Mouse (Mus musculus): ENCODE results near the gene Sec61b. TPM values are rescaled to one million over a fixed set of nuclear protein-coding genes. Genes with fewer than 3 reads are reported as not detected.

The Sec61b gene
- polyA plus RNA-seq, 1 experiment, result 163 TPM

DNA sequence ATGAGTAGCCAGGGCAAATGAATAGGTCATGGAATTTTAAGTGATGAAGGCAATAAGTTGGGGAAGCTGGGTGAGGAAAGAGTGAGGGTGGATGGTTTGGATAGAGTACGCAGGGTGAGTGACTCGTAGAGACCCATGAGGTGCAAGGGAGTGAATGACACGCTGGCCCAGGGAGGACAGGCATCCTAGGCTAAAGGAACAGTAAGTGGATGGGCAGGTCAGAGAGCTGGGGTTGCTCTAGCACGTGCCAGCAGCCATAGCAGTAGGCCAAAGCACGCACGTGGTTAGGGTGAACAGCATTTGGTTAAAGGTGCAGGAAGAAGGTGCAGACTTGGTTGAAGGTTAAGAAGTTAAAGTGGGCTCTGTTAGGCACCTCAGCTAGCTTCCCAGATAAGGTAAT lies 3.1 kb downstream of the Sec61b start:
- Histone ChIP-seq H3K27ac (ENCODE audit: insufficient read depth, low read length) (no peak overlapping the region), H3K4me3 (ENCODE audit: low read depth, low read length) (no peak overlapping the region), H3K36me3 (ENCODE audit: control insufficient read depth, insufficient read depth, low read length, poor library complexity, severe bottlenecking) (no peaks in the 10 kb centered on the region), H3K4me1 (ENCODE audit: control insufficient read depth, insufficient read depth, low read length) (no peaks in the 10 kb centered on the region), H3K9me3 (replicated peaks; ENCODE audit: control insufficient read depth, insufficient read depth, low read length, poor library complexity, severe bottlenecking) (no peaks in the 10 kb centered on the region), H3K27me3 (ENCODE audit: control insufficient read depth, insufficient read depth, low read length, poor library complexity, severe bottlenecking) (no peaks in the 10 kb centered on the region), H3K9ac (ENCODE audit: low read depth, poor library complexity, severe bottlenecking) (no peak overlapping the region)
- TF ChIP-seq EP300 (IDR thresholded peaks at IDR 0.05; ENCODE audit: insufficient read depth, low read depth, low read length), result no peak
- no peak for TF ChIP-seq CTCF (IDR thresholded peaks at IDR 0.05; ENCODE audit: low read depth, low read length)
- TF ChIP-seq POLR2A (IDR thresholded peaks at IDR 0.05; ENCODE audit: insufficient read depth, low read length), result no peak

DNA sequence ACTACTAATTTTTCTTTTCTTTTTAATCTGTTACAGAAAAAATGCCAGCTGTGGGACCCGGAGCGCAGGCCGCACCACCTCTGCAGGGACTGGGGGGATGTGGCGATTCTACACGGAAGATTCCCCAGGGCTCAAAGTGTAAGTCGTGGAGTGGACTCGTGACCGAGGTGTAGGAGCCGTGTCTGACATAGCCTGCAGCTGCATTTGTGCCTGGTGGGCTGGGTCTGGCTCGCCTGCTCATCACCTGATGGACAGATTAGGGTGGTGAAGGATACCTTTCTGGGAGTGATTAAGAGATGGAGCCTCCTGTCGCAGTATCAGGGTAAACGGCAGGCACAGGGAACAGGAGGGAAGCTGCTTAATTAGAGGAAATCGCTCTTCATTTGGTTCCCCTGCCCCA lies 5.6 kb downstream of the Sec61b start:
- H3K9me3 ChIP-seq (replicated peaks; ENCODE audit: control insufficient read depth, insufficient read depth, low read length, poor library complexity, severe bottlenecking), result no peaks in the 10 kb centered on the region
- no peak overlapping the region for H3K27ac ChIP-seq (ENCODE audit: insufficient read depth, low read length)
- no peaks in the 10 kb centered on the region for H3K4me1 ChIP-seq (ENCODE audit: control insufficient read depth, insufficient read depth, low read length)
- TF ChIP-seq EP300 (IDR thresholded peaks at IDR 0.05; ENCODE audit: insufficient read depth, low read depth, low read length), result no peak
- TF ChIP-seq POLR2A (IDR thresholded peaks at IDR 0.05; ENCODE audit: insufficient read depth, low read length), result no peak
- H3K4me3 ChIP-seq (ENCODE audit: low read depth, low read length), result no peak overlapping the region
- H3K27me3 ChIP-seq (ENCODE audit: control insufficient read depth, insufficient read depth, low read length, poor library complexity, severe bottlenecking), result no peaks in the 10 kb centered on the region
- H3K9ac ChIP-seq (ENCODE audit: low read depth, poor library complexity, severe bottlenecking), result no peak overlapping the region
- no peaks in the 10 kb centered on the region; the same call in 1 of the 2 replicates for H3K36me3 ChIP-seq (ENCODE audit: control insufficient read depth, insufficient read depth, low read length, poor library complexity, severe bottlenecking)

DNA sequence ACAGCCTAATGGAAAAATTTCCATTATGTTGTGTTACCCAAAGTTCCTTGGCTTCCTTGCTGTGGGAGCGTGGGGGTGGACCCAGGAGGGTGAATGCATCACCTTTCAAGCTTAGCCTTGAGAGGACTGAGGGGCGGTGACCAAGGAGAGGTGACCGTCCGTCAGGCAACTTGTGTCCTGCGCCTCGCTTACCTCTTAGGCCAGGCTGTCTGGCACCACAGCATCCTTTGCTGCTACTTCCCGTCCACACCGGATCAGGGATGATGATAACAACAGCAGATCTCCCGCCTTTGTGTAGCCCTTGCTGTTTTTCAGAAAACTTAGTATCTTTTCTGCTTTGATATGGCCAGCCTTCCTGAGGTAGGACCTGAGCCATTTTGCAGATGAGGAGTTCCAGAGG lies 6.1 kb downstream of the Sec61b start:
- no peaks in the 10 kb centered on the region for H3K4me1 ChIP-seq (ENCODE audit: control insufficient read depth, insufficient read depth, low read length)
- TF ChIP-seq CTCF (IDR thresholded peaks at IDR 0.05; ENCODE audit: low read depth, low read length), result no peak
- TF ChIP-seq EP300 (IDR thresholded peaks at IDR 0.05; ENCODE audit: insufficient read depth, low read depth, low read length), result no peak
- TF ChIP-seq POLR2A (IDR thresholded peaks at IDR 0.05; ENCODE audit: insufficient read depth, low read length), result no peak
- no peaks in the 10 kb centered on the region for H3K9me3 ChIP-seq (replicated peaks; ENCODE audit: control insufficient read depth, insufficient read depth, low read length, poor library complexity, severe bottlenecking)
- no peak overlapping the region for H3K4me3 ChIP-seq (ENCODE audit: low read depth, low read length)
- H3K27ac ChIP-seq (ENCODE audit: insufficient read depth, low read length), result no peak overlapping the region
- H3K9ac ChIP-seq (ENCODE audit: low read depth, poor library complexity, severe bottlenecking), result no peak overlapping the region
- no peaks in the 10 kb centered on the region; the same call in 1 of the 2 replicates for H3K36me3 ChIP-seq (ENCODE audit: control insufficient read depth, insufficient read depth, low read length, poor library complexity, severe bottlenecking)
- H3K27me3 ChIP-seq (ENCODE audit: control insufficient read depth, insufficient read depth, low read length, poor library complexity, severe bottlenecking), result no peaks in the 10 kb centered on the region

DNA sequence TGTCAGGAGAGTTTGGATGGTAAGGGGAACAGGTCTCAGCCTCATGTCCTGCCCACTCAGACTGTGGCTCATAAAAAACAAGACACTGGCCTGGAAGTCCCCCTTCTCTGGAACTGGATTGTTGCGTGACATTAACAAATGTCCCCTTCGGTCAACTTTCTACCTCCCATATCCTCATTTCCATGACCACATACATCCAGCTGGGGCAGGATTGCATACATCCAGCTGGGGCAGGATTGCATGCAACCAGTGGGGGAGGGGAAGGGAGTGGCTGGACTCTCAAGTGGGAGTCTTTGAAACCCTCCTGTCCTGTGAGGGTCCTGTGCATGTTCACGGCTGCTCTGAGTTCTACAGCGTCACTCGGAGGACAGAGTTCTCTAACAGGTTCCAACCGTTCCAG lies 16.8 kb downstream of the Sec61b start:
- H3K9me3 ChIP-seq (replicated peaks; ENCODE audit: control insufficient read depth, insufficient read depth, low read length, poor library complexity, severe bottlenecking), result no peaks in the 10 kb centered on the region
- no peaks in the 10 kb centered on the region for H3K4me1 ChIP-seq (ENCODE audit: control insufficient read depth, insufficient read depth, low read length)
- H3K27me3 ChIP-seq (ENCODE audit: control insufficient read depth, insufficient read depth, low read length, poor library complexity, severe bottlenecking), result no peaks in the 10 kb centered on the region
- no peak overlapping the region for H3K9ac ChIP-seq (ENCODE audit: low read depth, poor library complexity, severe bottlenecking)
- H3K36me3 ChIP-seq (ENCODE audit: control insufficient read depth, insufficient read depth, low read length, poor library complexity, severe bottlenecking), result no peaks in the 10 kb centered on the region
- H3K4me3 ChIP-seq (ENCODE audit: low read depth, low read length), result no peak overlapping the region
- no peak overlapping the region for H3K27ac ChIP-seq (ENCODE audit: insufficient read depth, low read length)
- TF ChIP-seq CTCF (IDR thresholded peaks at IDR 0.05; ENCODE audit: low read depth, low read length), result no peak
- TF ChIP-seq EP300 (IDR thresholded peaks at IDR 0.05; ENCODE audit: insufficient read depth, low read depth, low read length), result no peak
- no peak for TF ChIP-seq POLR2A (IDR thresholded peaks at IDR 0.05; ENCODE audit: insufficient read depth, low read length)

DNA sequence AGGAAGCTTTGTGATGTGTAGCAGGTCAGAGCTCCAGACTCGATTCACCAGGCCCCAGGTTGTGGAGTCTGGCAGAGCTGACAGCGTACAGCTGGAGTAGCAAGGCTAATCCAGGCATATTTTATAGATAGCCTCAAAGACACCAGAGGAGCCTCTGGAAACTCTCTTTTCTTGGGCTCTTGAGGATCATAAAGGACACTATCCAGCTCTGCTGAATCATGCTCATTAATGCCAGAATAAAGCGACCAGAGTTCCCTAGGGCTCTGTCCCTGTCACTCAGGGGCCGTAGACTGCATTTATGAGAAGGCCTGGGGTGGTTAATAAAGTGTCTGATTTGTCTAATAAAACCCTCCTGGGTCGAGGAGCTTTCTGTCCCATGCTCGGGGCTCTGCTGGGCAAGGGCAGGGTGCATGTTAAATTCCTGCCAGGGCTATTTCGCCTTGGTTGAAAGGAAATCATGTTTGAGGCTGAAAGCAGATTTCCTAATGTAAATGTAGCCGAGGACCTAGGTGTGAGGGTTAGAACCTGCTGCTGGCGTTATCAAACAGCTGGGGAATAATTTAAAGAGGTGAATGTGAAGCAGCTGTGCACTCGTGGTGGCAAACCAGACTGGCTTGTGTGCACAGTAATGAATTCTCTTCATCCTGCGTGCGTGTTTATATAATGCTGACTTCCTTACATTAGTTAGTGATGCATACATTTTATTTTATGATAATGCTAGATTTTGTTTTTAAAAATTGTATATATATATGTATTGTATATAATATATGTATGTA lies 18.0 kb downstream of the Sec61b start:
- Histone ChIP-seq H3K9me3 (replicated peaks; ENCODE audit: control insufficient read depth, insufficient read depth, low read length, poor library complexity, severe bottlenecking) (no peaks in the 10 kb centered on the region), H3K9ac (ENCODE audit: low read depth, poor library complexity, severe bottlenecking) (no peak overlapping the region), H3K27me3 (ENCODE audit: control insufficient read depth, insufficient read depth, low read length, poor library complexity, severe bottlenecking) (no peaks in the 10 kb centered on the region), H3K4me1 (ENCODE audit: control insufficient read depth, insufficient read depth, low read length) (no peaks in the 10 kb centered on the region), H3K36me3 (ENCODE audit: control insufficient read depth, insufficient read depth, low read length, poor library complexity, severe bottlenecking) (no peaks in the 10 kb centered on the region), H3K4me3 (ENCODE audit: low read depth, low read length) (no peak overlapping the region), H3K27ac (ENCODE audit: insufficient read depth, low read length) (no peak overlapping the region)
- TF ChIP-seq EP300 (IDR thresholded peaks at IDR 0.05; ENCODE audit: insufficient read depth, low read depth, low read length) (no peak), CTCF (IDR thresholded peaks at IDR 0.05; ENCODE audit: low read depth, low read length) (no peak), POLR2A (IDR thresholded peaks at IDR 0.05; ENCODE audit: insufficient read depth, low read length) (no peak)

DNA sequence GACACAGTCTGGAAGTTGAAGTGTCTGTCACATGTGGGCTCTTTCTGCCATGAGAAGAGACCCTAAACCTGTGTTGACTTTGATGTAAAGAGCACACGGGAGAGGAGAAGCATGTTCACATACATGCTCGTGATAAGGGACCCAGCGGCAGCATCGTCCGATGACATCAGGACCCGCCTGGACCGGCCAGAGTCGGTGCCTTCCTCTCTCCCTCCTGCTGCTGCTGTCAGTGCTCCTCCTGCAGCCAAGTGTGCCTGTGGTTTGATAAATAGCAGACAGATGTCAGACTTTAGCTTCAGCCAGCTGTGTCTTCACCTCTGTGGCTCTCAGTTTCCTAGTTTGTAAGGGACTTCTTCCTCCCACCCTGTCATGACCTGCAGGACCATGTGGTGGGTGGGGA lies 19.0 kb downstream of the Sec61b start:
- TF ChIP-seq EP300 (IDR thresholded peaks at IDR 0.05; ENCODE audit: insufficient read depth, low read depth, low read length), result no peak
- no peak for TF ChIP-seq CTCF (IDR thresholded peaks at IDR 0.05; ENCODE audit: low read depth, low read length)
- no peak for TF ChIP-seq POLR2A (IDR thresholded peaks at IDR 0.05; ENCODE audit: insufficient read depth, low read length)

More for the DNA sequence above, 19.0 kb downstream of the Sec61b start:
- Histone ChIP-seq H3K36me3 (ENCODE audit: control insufficient read depth, insufficient read depth, low read length, poor library complexity, severe bottlenecking) (no peaks in the 10 kb centered on the region), H3K9me3 (replicated peaks; ENCODE audit: control insufficient read depth, insufficient read depth, low read length, poor library complexity, severe bottlenecking) (no peaks in the 10 kb centered on the region), H3K27ac (ENCODE audit: insufficient read depth, low read length) (no peak overlapping the region), H3K27me3 (ENCODE audit: control insufficient read depth, insufficient read depth, low read length, poor library complexity, severe bottlenecking) (no peaks in the 10 kb centered on the region), H3K9ac (ENCODE audit: low read depth, poor library complexity, severe bottlenecking) (no peak overlapping the region), H3K4me3 (ENCODE audit: low read depth, low read length) (no peak overlapping the region), H3K4me1 (ENCODE audit: control insufficient read depth, insufficient read depth, low read length) (no peaks in the 10 kb centered on the region)

All from ES-Bruce4 (cell line).